Mouse (Mus musculus) regulatory T cell (primary cell): ENCODE results near the gene Btg3.

Experiments
- in situ Hi-C: fragments of 300-600 bp; cut with MboI, MseI; formaldehyde crosslinking; loops from one replicate; pipeline ENCODE4 v1.15.1; 2025; ENCODE audit warnings: high pct_unique_total_duplicates

Gene Btg3

GRCm38 (mm10) chr16:78347328-78347926, 29.6 kb downstream of the Btg3 start:
- in situ Hi-C loops, result no loop called here

- in situ Hi-C loops, result no loop called here
Measured at GRCm38 (mm10) chr16:78346662-78347327, 30.2 kb downstream of the Btg3 start.

- in situ Hi-C loops, result no loop called here
Measured at GRCm38 (mm10) chr16:78343792-78344191, 33.2 kb downstream of the Btg3 start.

- in situ Hi-C loops, result no loop called here
Measured at GRCm38 (mm10) chr16:78342767-78343166, 34.2 kb downstream of the Btg3 start.

GRCm38 (mm10) chr16:78341356-78341755, 35.6 kb downstream of the Btg3 start:
- in situ Hi-C loops, result no loop called here

- in situ Hi-C loops, result no loop called here
Measured at GRCm38 (mm10) chr16:78337226-78337625, 39.8 kb downstream of the Btg3 start.

GRCm38 (mm10) chr16:78327999-78328398, 49.0 kb downstream of the Btg3 start:
- in situ Hi-C loops, result no loop called here

- in situ Hi-C loops, result no loop called here
Measured at GRCm38 (mm10) chr16:78327562-78327961, 49.4 kb downstream of the Btg3 start.

- in situ Hi-C loops, result no loop called here
Measured at GRCm38 (mm10) chr16:78325972-78326848, 50.8 kb downstream of the Btg3 start.

- in situ Hi-C loops, result no loop called here
Measured at GRCm38 (mm10) chr16:78322140-78322539, 54.9 kb downstream of the Btg3 start.

- in situ Hi-C loops, result no loop called here
Measured at GRCm38 (mm10) chr16:78321559-78321958, 55.4 kb downstream of the Btg3 start.

- in situ Hi-C loops, result no loop called here
Measured at GRCm38 (mm10) chr16:78319711-78320110, 57.3 kb downstream of the Btg3 start.

GRCm38 (mm10) chr16:78317960-78318359, 59.0 kb downstream of the Btg3 start:
- in situ Hi-C loops, result no loop called here

- in situ Hi-C loops, result no loop called here
Measured at GRCm38 (mm10) chr16:78316849-78317248, 60.1 kb downstream of the Btg3 start.

- in situ Hi-C loops, result loop anchor here (5.0 kb wide), 1 partner anchor 73 kb away; no protein-coding TSS in a partner anchor
Measured at GRCm38 (mm10) chr16:78314026-78314425, 63.0 kb downstream of the Btg3 start.

- in situ Hi-C loops, result loop anchor here (5.0 kb wide), 1 partner anchor 74 kb away; no protein-coding TSS in a partner anchor
Measured at GRCm38 (mm10) chr16:78313135-78313887, 63.7 kb downstream of the Btg3 start.

- in situ Hi-C loops, result no loop called here
Measured at GRCm38 (mm10) chr16:78309258-78309657, 67.7 kb downstream of the Btg3 start.

GRCm38 (mm10) chr16:78307476-78308192, 69.4 kb downstream of the Btg3 start:
- in situ Hi-C loops, result no loop called here

- in situ Hi-C loops, result no loop called here
Measured at GRCm38 (mm10) chr16:78306606-78307005, 70.4 kb downstream of the Btg3 start.

- in situ Hi-C loops, result no loop called here
Measured at GRCm38 (mm10) chr16:78305606-78306100, 71.3 kb downstream of the Btg3 start.

GRCm38 (mm10) chr16:78302678-78303050, 74.3 kb downstream of the Btg3 start:
- in situ Hi-C loops, result loop anchor here (5.0 kb wide), 1 partner anchor 105 kb away; no protein-coding TSS in a partner anchor
